Mouse (Mus musculus): ENCODE data around the gene Dnaaf3.

Dnaaf3 gene

DNA sequence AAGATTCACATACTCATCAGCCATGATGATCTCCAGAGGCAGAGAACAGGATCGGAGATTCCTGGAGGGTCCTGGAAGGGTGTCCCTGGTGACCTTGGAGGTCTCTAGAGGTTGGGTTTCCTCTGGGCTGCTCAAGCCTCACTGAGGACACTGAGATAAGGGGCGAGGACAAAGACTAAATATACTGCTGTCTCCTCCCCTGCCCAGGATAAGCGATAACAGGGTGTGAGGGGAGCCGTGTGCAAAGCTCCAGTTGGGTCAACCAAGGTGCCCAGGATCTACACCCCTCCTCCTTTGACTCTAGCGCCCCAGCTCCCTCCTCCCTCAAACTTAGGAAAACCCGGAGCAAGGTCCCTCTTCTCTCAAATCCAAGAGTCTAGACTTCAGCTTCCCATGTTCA is 10.0 kb downstream of the Dnaaf3 start:
- DNase-seq (ENCODE audit: low spot score in 2 of 2) = no peak

DNA sequence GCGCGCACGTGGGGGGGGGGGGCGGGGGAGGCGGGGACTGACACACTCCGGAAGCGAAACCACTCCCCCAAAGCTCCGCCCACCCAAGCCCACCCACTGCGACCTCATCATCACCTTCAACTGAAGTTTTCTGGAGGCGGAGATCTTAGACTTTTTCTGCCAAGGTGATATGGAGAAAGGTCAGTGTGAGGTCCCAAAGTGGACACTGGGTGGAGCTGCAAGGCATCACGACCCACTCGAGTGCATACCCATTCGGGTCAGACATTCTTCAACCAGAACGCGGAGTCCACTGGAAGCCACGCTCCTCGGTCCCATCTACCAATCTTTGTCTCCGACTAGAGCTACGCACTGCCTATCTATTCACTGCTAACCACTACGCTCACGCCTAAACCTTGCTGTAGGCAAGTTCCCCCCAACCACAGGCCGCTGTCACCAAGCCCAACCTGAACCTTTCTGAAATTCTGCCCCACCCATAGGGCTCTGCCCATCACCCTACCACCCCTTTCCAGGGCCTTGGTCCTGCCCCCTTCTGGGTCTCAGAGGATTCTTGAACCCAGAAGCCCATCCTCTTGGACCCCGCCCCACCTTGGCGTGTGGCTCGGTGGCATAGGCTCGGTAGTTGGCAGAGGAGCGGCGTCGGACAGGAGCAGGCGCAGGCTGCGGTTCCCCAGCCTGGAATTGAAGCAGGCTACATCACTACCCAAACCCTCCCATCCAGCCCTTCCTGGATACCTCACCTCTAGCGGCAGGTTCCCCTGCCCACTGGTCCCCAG is 10.8 kb downstream of the Dnaaf3 start:
- no peak for DNase-seq (ENCODE audit: low spot score in 2 of 2)

DNA sequence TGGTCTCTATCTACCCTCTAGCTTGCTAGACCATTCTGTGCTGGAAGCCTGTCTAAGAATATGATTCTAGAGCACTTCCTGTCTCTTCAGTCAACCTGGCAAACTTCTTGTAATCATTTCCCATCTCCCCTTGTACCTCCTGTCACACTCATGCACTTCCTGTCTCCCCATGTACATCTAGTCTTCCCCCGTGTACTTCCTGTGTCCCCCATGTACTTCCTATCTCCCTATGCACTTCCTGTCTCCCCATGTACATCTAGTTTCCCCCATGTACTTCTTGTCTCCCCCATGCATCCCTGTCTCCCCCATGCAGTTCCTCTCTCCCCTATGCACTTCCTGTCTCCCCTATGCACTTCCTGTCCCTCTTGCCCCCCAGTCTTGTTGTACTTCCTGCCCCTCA is 13.8 kb downstream of the Dnaaf3 start:
- DNase-seq (ENCODE audit: low spot score in 2 of 2) = no peak

DNA sequence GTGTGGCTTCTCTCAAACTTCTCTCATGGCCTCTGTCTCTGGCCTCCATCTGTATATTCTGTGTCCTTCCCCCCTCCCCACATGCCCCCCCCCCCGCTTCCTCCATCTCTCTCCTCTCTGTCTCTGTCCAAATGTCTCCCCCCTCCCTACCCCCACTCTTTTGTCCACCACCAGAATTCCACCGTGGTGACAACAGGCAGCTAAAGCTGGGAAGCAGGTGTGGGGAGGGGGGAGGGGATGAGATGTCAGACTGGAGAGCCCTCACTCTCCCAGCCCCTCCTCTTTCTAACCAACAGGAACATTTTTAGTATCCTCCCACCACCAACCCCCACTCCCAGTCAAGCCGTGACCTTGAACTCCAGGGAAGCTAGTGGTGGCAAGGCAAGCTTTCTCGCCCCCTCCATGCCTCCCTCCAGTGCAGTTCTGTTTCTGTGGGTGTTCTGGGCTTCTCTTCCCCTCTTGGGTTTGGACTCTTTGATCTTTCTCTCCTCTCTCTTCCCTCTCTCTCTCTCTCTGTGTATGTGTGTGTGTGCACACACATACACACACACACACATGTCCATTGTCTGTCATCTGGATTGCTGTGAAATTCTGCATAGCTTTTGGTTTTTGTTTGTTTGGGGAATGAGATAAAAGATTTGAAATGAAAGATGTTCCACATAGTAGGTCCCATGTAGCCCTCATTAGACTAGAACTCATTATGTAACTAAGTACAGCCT is 15.8 kb downstream of the Dnaaf3 start, which contains the start of gene Tnnt1:
Tnnt1 (minus strand) TSS at position 51 of the 719 bp plus-strand sequence.
- no peak for DNase-seq (ENCODE audit: low spot score in 2 of 2)

DNA sequence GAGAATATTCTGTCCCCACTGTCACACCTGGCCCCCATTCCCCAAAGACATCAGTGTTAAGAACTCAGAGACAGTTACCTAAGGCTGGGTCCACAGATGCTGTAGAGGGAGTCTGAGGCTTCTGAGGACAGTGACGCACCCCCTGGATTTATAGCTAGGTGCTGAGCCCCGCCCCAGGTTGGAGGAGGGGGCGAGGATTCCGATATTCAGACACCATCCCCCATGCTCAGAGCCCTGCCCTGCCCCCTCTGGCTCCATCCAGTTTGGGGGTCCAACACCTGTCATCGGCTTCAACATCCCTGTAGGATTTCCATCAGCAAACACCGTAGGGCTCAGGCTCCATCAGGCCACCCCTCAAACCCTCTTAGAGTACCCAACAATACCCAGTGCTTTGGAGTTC is 16.4 kb downstream of the Dnaaf3 start:
- DNase-seq (ENCODE audit: low spot score in 2 of 2) = no peak

DNA sequence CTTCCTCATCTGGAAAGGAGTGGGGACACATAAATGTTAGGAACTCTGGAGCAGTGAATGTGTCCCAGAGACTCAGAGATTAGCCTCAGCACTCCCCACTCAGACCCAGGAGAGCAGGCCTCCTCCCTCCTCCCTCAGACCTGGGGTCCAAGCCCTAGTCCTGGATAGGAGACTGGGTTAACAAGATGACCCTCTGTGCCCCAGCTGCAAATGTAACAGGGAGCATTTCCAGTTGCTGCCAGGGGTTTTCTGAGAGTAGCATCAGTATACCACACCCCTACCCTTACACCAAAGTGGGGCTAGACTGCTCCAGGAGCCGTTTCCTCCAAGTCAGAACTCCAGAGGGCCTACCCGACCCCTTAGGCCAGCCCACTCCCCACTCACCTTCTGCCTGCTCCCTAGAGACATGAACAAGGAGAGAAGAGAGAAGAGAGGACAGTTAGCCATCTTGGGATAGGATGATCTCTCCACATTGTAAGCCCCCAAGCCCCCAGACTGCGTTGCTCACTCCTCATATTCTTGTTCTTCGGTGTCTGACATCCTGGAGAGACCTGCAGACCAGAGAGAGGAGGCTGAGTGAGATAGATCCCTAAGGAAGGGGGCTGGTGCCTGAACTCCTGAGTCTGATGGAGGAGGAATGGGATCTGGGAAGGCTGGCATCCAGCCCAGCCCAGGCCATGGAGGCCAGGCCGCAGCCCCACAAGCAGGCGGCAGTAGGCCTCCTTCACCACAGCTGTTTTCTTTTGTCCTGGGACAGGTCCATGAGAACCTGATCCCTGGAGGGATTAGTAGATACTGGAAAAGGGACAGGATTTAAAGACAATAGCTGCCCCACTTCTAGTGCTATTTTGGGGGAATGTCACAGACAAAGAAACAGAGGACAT is 18.2 kb downstream of the Dnaaf3 start:
- no peak for DNase-seq (ENCODE audit: low spot score in 2 of 2)

DNA sequence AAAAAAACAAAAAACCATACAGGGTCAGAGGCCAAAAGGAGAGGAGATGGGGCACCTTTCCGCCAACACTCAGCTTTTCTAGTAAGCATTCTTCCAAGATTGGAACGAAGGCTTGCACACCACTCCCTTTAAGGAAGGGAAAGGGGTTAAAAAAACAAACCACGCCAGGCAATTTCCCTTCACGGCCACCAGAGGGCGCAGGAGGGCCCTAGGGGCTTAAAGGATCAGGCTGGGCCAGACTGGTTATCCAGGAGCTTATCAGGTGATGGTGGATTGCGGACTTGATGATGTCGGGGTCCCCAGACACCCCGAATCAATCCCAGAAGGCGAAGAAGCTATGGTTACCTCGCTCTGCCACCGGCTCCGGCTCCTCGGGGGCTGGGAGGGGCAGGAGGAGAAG is 19.0 kb downstream of the Dnaaf3 start:
- no peak for DNase-seq (ENCODE audit: low spot score in 2 of 2)

DNA sequence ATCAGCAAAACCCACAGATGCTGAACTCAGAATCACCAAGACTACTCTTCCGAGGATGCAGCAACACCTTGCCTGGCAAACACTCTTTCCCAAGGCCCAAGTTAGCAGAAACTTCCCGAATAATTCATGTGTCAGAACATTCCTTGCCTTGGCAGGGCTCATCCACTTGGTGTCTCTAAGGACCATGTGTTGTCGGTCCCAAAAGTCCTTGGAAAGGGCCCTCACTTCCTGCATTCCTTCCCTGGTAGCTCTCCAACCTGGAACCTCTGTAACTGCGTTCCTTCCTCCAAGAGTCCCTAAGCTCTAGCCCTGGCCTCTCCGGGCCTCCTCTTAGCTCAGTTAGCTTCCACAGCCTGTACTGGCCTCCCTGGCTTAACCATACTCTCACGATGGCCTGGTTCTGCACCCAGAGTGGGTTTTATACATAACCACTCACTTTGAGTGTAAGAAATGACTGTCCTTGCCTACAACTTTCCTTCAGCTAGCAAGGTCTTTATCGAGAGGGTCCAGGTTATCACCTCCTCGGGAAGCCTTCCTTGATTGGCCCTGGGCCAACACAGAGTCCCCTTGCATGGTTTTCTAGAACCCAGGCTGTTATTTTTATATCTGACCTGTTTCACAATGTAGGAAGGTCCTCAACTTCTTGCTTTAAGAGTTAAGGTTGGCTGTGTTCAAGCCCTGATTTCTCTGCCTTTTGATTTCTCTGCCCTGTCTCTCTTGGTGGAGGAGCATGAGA is 20.6 kb downstream of the Dnaaf3 start:
- DNase-seq (ENCODE audit: low spot score in 2 of 2) = no peak

DNA sequence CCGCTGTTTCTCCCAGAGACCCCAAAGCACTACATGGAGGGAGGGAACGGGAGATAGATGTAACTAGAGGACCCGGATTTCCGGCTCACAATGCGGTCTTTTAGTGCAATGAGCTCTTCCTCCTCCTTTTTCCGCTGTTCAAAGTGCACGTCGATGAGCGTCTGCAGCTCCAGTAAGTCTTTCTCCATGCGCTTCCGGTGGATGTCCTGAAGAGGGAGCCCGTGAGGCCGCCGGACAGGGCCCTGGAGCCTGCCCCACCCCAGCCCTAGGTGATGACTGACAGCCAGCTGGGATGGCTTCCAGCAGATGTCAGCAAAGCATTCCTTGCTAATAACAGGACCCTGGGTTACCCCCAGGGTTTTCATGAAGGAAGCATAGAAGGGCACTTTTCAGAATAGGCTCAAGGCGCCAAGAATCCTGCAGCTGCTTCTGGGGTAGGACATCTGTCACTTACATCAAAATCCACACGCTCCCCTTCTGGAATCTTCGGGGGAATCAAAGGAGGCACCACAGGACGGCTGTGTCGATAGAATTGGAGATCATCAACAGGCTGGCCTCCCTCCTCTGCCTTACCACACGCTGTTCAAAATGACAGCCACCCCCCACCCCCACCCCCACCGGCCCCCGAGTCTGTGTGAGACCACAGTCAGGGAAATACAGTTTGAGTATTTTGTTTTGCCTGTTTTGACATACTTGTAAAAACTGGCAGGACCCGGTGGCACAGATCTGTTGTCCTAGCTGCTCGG is 22.2 kb downstream of the Dnaaf3 start:
- no peak for DNase-seq (ENCODE audit: low spot score in 2 of 2)

DNA sequence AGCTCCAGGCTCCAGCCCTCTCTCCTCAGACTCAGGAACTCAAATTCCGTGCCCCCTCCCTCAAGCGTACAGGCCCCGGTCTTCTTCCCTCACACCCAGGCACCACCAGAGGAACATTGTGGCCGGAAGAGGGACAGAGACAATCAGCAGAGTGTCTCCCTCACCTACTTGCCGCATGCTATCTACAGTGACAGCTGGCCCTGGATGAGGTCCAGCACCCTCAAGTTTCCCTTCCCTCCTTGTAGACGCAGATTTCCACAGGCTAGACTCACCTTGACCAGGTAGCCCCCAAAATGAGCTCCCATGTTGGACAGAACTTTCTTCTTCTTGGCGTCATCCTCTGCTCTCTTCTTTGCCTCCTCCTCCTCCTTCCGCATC is 23.5 kb downstream of the Dnaaf3 start:
- no peak for DNase-seq (ENCODE audit: low spot score in 2 of 2)

DNA sequence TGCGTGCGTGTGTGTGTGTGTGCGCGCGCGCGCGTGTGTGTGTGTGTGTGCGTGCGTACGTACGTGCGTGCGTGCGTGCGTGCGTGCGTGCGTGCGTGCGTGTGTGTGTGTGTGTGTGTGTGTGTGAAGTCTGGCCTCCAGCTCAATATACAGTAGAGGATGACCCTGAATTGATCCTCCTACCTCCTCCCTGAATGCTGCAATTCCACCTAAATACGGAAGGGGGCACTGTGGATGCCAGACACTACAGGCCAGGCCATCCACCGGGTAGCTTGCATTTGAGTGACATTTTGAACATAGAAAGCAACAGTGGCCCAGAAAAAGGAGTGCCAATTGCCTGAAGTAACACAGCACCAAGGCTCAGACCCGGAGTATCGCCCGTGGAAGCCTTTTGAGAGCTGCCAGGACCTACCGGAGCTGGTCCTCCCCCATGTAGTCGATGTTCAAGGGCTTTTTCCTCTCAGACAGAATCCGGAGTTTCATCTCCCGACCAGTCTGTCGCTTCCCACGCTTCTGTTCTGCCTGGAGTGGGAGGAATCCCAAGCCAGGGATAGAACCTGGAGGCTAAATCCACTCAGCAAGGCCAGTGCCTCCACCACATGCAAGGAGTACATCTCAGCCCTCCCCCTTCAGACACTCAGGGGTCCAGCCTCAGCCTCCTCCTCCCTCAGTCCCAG is 24.1 kb downstream of the Dnaaf3 start:
- peak in 1 of 2 experiments; percentile 57 for DNase-seq (ENCODE audit: low spot score in 2 of 2)

DNA sequence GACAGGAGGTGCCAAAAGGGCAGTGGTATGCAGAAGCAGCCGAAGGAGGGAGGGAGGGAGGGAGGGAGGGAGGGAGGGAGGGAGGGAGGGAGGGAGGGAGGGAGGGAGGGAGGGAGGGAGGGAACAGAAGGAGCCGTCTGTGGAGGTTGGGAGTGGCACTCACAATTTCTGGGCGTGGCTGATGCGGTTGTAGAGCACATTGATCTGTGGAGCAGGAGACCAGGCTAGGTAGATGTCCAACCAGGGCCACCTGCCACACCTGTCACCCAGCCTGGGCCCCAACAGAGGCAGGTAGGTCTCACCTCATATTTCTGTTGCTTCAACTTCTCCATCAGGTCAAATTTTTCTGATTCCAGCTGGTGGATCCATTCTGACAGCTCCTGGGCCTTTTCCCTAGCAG is 25.0 kb downstream of the Dnaaf3 start:
- DNase-seq (ENCODE audit: low spot score in 2 of 2) = no peak

DNA sequence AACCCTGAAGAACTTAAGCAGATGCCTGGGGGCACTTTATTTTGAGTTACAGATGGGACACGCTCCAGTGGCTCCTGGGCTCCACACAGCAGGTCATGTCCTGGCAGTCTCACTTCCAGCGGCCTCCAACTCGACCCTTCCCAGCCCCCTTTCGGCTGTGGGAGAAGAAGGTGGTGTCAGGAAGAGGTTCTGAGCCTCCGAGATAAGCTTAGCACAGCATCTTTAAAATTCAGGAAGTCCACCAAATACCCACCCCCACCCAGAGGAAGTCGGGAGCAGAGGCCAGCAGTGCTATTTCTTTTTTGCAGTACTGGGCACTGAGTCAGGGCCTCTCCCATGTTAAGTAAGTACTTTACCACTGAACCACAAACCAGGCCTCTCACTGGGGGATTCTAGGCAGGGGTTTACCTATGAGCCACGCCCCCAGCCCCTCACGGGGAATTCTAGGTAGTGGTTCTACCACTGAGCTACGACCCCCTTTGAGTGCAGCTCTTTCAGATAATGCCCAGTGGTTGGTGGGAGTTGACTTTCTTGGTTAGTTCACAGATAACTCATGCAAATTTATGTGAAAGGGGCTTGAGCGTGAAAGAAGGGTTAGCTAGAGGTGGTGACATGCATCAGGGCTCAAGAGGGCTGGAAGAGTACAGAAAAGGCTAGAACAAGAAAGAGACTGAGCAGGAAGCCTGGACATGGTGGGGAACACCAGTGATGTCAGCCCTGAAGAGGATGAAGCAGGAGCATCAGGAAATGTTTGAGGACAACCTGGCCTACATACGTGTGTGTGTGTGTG is 27.4 kb downstream of the Dnaaf3 start:
- no peak for DNase-seq (ENCODE audit: low spot score in 2 of 2)

DNA sequence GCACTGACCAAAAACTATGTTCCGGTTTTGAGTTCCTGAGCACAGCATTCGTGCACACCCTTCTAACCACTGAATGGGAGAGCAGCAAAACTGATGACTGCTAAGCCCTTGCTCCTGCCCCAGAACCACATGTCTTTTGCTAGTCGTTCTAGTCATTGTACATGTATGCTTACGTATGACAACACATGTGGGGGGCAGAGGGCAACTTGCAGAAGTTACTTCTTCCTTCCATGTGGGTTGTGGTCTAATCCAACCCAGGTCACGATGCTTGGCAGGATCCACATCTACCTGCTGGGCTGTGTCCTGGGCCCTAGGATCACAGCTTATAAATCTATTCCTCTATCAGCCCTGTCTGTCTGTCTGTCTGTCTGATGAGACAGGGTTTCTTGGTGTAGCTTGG is 28.4 kb downstream of the Dnaaf3 start:
- DNase-seq (ENCODE audit: low spot score in 2 of 2) = no peak

DNA sequence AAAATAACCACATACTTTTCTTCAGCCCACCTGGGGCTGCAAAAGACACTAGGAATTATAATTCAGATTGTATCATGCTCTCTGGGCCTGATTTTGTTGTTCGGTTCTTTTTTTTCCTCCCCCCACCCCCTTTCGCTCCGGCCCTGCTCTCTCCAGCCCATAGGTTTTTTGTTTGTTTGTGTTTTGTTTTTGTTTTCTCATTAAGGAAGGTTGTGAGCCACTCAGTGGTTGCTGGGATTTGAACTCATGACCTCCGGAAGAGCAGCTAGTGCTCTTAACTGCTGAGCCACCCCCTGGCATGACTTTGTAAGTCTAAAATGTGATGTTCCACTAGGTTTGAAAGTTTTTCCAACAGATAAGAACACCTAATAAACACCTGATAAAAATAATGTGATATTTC is 29.2 kb downstream of the Dnaaf3 start:
- no peak for DNase-seq (ENCODE audit: low spot score in 2 of 2)

DNA sequence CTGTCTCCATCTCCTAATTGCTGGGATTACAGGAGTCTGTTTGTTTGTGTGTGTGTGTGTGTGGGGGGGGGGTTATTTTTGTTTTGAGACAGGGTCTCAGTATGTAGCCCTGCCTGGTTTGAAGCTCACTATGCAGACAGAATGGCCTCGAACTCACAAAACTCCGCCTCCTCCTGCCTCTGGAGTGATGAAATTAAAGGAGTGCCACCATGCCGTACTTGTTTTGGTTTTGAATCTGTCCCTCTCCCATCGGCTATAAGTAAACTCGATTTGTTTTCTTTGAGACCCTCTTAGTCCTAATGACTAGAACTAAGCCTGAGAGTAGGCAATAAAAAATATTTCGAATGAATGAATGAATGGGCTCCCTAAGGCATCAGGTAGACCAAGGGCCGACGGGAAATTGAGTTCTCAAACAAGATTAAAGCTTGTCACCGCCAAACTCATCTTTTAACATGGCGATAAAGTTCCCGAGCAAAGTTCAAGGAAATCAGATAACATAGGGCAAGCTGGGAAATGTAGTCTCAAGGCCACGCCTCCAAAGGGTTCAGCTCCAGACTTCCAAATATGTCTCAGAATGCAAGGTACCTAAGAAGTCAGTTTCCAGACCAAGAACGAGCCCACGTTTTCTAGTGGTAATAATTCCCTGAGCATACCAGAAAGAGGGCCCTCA is 29.7 kb downstream of the Dnaaf3 start:
- DNase-seq (ENCODE audit: low spot score in 2 of 2) = peak; percentile 54 to 81

DNA sequence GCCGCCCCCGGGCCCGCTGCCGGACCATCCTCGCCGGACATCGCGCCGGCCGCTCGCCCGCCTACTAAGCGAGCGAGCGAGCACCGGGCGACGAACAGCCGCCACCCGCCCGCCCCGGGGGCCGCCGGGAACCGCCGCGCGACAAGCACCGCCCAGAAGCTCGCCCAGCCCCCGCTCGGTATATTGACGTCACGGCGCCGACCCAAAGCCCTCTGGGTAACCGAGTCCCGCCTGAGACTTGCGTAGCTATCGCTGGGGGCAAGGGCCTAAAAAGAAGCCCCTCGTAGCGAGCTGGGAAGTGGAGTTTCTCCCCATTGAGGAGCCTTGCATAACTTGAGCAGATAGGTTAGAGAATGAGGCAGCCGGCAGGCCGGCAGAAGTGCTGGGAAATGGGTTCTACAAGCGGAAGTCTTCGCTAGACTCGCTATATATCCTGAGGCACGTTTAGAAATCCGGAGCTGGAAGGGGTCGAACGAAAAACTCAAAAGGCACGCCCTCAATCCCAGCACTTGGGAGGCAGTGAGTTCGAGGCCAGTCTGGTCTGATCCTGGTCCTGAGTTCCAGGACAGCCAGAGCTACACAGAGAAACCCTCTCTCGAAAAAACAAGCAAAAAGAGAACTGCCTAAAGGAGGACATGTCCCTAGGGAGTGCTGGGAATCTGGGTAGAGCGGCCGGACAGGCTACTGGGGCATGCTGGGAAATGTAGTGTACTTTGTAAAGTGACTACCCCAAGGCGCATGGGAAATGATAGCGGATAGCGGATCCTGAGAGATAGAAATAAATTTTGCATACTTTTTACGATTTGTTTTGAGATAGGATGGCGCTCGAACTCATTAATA is 30.5 kb downstream of the Dnaaf3 start, which contains the start of gene Ppp1r12c:
Ppp1r12c (minus strand) TSS at position 123 of the 840 bp plus-strand sequence.
- peak; percentile 93 for DNase-seq (ENCODE audit: low spot score in 2 of 2)

All from right cerebral cortex, postnatal 36 days (tissue).